Mouse (Mus musculus) heart, postnatal 36 days (tissue): ENCODE results near the gene Fam43b. TPM values are rescaled to one million over a fixed set of nuclear protein-coding genes. Genes with fewer than 3 reads are reported as not detected.
A peak's percentile ranks its signal among the peaks of the same experiment; 100 is the strongest.
"Not testable (repeated sequence)": the region's sequence is repeated elsewhere in the genome, so short reads cannot be mapped to it uniquely, and the experiment has no call there.

Experiments
- DNase-seq, 2 experiments: peaks; one replicate each; pipeline ENCODE4 v3.0.0; 2021 to 2022
- intact Hi-C: fragments of 180-260 bp; cut with DNase I; formaldehyde crosslinking; loops from one replicate; pipeline ENCODE4 v1.15.1; 2025
- total RNA-seq, 2 experiments: library from RNA; stranded (reverse); gene quantifications; 2 replicates each; pipeline ENCODE4 v1.2.3; 2021

Gene Fam43b
- not detected for total RNA-seq

GRCm38 (mm10) chr4:138395971-138396645 lies at the start of gene Fam43b:
Fam43b (minus strand) TSS chr4:138396528.
- peak in 1 of 2 experiments; percentile 13 for DNase-seq
- intact Hi-C loops, result no loop called here

- intact Hi-C loops, result no loop called here
- no peak for DNase-seq
Observed at GRCm38 (mm10) chr4:138444941-138445340, 48.6 kb upstream of the Fam43b start.

GRCm38 (mm10) chr4:138440062-138440461 lies 43.7 kb upstream of the Fam43b start:
- intact Hi-C loops, result no loop called here
- no peak for DNase-seq

- intact Hi-C loops, result no loop called here
- DNase-seq, result peak; percentile 95 to 97
Observed at GRCm38 (mm10) chr4:138434347-138435316, 38.3 kb upstream of the Fam43b start, which contains the start of gene Mul1. Mul1 (plus strand) TSS chr4:138434671.

- intact Hi-C loops, result no loop called here
- DNase-seq, result no peak
Observed at GRCm38 (mm10) chr4:138431340-138431739, 35.0 kb upstream of the Fam43b start.

DNA sequence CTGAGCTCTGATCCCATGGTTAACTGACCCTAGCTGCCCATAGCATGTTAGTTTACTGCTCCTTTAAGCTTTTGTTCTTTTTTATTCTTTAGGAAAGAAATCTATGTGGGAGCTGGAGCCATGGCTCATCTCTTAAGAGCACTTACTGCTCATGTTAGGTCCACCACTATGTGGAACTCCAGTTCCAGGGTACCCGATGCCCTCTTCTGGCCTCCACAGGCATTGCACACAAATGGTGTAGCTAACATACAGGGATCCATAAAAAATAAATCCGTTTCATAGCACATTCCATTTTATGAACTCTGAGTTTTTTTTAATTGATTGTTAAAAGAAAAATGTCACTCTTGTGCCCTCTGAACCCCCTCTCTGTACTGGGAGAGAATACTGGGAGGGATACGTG lies 33.5 kb upstream of the Fam43b start:
- DNase-seq, result peak in 1 of 2 experiments; percentile 29
- intact Hi-C loops, result loop anchor here (10.0 kb wide), 1 partner anchor 315 kb away; no protein-coding TSS in a partner anchor

DNA sequence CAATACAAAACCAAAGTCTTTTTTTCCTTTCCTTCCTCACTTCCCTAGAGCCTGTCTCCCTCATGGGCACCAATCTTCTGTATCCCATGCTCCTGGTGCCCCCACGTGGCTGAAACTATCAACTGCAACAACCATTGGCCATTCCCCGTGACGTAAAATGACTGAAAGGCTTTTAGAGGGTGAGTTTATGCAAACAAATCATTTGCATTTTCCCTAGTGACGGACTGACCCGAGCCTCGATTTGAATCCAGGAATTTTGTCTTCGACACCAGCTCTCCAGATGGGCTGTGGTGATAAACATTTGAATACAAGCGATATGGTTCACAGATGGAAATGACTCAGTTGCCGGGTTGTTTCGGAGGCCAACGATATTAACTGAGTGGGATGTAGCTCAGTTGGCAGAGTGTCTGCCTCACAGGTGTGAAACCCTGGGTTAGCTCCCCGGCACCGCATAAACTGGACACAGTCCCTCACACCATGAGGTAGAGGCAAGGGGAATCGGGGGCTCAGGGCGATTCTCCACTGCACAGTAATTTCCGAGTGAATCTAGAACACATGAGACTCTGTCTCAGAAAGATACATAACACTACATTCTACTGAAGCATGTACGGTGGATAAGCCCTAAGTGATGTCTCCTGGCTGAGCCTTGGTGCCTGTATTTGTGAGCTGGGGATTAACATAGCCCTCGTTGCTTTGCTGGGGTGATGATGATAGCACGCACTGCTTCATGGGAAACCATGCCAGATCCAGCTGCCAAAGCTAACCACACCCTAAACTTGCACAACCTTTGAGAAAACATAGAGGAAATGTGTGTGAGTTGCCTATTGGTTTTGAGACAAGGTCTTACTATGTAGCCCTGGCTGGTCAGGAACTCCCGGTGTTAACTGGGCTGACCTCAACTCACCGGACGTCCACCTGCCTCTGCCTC lies 30.7 kb upstream of the Fam43b start:
- intact Hi-C loops, result loop anchor here (1.0 to 10.0 kb wide), 3 partner anchors 48 to 312 kb away; no protein-coding TSS in a partner anchor
- peak; percentile 82 to 90 for DNase-seq

GRCm38 (mm10) chr4:138425604-138426003 lies 29.3 kb upstream of the Fam43b start:
- intact Hi-C loops, result loop anchor here (1.0 to 10.0 kb wide), 3 partner anchors 47 to 311 kb away; no protein-coding TSS in a partner anchor
- DNase-seq, result not testable (repeated sequence)

DNA sequence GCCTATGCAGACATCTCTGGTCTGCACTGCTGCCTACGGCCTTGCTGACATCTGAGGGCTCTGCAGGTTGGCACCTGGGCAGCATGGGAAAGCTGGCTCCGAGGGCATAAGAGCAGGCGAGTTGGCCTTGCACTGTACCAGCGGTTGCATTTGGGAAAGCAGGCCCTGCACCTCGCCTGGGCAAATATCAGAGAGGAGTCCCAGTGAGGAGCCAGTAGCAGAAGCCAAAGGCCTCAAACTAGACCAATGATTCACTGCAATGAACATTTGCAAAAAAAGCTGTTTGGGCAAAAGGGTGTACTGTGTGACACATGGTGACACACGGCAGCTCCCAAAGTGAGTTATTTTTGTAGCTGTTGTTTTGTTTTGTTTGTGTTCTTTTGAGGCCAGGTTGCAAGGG lies 28.7 kb upstream of the Fam43b start:
- intact Hi-C loops, result loop anchor here (10.0 kb wide), 1 partner anchor 310 kb away; no protein-coding TSS in a partner anchor

GRCm38 (mm10) chr4:138418340-138418957 lies 22.1 kb upstream of the Fam43b start:
- intact Hi-C loops, result no loop called here
- DNase-seq, result no peak

More for the DNA sequence above, 28.7 kb upstream of the Fam43b start:
- no peak for DNase-seq

- intact Hi-C loops, result no loop called here
- DNase-seq, result no peak
Observed at GRCm38 (mm10) chr4:138417882-138418281, 21.6 kb upstream of the Fam43b start.

DNA sequence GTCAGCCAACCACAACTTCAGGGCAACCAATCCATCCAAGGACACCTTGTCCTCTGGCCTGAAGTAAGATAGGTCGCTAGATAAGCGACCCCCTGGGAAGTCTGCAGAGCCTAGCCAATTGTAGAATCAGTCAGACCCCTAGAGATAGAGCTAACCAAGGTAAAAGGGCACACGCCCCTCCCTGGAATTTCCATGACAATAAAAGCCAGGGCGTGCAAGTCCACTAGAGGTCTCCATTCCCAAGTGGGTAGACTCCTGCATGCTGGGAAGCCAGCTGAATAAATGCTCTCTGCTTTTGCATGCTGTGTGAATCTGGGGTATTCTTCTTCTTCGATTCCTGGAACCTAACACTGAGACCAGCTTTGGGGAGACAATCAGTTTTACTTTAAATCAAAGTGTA lies 20.1 kb upstream of the Fam43b start:
- DNase-seq, result no peak
- intact Hi-C loops, result no loop called here

DNA sequence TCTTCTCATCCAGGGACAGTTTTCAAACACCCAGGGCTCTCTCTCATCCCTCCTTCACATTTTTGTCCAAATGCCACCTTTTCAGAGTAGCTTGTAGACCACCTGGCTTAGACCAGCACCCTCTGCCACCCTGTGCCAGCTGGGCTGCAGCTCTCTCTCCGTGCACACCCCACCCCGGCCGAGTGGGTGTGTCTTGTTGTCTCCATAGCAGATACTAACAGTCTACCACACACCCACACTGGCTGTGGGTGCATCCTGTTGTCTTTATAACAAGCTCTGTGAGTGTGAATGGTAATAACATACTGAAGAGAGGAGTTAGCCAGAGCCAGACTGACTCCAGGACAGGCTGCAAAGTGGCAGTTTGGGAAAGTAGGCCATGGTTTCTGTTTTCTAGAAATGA lies 19.7 kb upstream of the Fam43b start:
- intact Hi-C loops, result no loop called here
- no peak for DNase-seq

GRCm38 (mm10) chr4:138414725-138415124 lies 18.4 kb upstream of the Fam43b start:
- intact Hi-C loops, result no loop called here
- no peak for DNase-seq

- DNase-seq, result no peak
- intact Hi-C loops, result no loop called here
Observed at GRCm38 (mm10) chr4:138411504-138412121, 15.3 kb upstream of the Fam43b start.

DNA sequence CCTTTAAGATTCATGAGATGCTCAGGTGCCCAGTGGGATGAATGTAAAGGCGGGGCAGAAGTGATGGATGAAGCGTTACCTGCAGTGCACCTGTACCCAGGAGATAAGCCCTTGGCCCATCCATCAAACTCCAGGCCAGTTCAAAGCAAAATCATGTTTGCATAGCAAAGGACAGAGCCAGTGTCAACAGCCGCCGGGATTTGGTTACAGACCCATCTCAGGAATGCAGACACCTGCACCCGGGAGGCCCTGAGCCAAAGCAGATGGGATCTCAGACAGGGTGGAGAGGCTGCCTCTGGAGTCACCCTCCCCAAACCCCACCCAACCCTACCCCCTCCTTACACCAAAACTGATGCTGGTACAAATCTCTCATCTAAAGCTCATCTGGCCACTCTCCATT lies 14.7 kb upstream of the Fam43b start:
- no peak for DNase-seq
- intact Hi-C loops, result no loop called here

- no peak for DNase-seq
- intact Hi-C loops, result no loop called here
Observed at GRCm38 (mm10) chr4:138407479-138408194, 11.3 kb upstream of the Fam43b start.

- intact Hi-C loops, result no loop called here
- peak; percentile 22 to 57 for DNase-seq
Observed at GRCm38 (mm10) chr4:138404806-138405205, 8.5 kb upstream of the Fam43b start.

DNA sequence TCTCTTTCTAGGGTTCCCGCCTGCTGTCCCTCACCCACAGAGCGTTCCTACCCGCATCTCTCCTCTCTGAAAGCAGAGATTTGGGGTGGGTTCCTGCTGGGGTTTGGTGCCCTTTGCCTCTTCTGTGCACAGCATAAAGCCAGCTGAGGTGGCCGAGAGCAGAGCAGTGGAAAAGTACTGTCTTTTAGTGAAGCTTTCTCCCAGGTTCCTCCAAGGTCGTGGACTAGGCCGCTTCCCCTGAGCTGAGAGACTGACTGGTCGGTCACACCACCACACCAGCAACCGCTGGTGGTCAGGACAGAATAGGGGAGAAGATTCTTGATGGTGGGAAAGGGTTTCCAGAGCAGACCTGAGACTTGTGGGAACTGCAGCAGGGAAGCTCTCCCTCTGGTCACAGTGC lies 383 bp upstream of the Fam43b start:
- intact Hi-C loops, result no loop called here
- no peak for DNase-seq
